Mouse (Mus musculus) C2C12 (cell line): ENCODE data around the gene Sept4.

Source experiments
- CEBPB ChIP-seq: IDR thresholded peaks from one replicate; pipeline ENCODE4 v1.6.1; 2011; ENCODE audit warnings: low read depth, mild to moderate bottlenecking, control low read depth, moderate library complexity
- MYOD1 ChIP-seq: IDR thresholded peaks from one replicate; pipeline ENCODE4 v1.6.1; 2011; ENCODE audit warnings: low read depth; ENCODE audit not compliant: control insufficient read depth, insufficient read length

DNA sequence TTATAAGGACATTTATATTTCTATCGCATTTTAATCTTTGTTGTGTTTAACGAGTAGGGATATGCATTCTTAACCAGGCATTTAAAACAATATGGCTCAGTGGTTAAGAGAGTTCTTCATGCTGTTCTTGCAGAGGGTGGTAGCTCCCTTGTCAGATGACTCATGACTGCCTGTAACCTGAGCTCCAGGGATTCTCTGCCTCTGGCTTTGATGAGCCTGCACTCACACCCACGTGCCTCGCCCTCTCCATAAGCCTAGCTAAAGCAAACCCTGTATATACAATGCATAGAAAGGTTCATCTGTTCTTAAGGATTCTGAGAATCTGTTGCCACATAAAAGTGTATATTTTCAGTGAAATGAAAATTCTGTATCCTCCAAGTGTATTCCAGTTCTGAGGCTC lies 54.5 kb downstream of the Sept4 start:
- TF ChIP-seq CEBPB (no peak), MYOD1 (no peak)
